Mouse (Mus musculus): Measurements from ENCODE around the gene Dmrt3.

DNA sequence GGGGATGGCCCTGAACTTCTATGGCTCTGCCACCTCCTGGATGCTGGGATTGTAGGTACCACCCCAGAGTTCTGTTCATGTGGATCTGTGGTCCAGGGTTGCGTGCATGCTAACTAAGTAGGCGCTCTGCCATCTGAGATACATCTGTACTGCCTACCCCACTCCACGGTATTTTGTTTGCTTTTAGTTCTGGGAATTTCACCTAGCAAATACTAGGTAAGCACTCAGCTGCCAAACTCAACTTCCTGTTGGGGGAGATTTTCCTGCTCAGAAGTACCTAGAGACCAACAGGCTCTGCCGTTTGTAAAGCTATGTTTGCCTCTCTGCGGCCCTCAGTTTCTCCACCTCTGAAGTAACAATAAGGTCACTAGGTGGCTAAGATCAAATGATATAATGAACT lies 25.0 kb downstream of the Dmrt3 start:
- TF ChIP-seq CTCF (IDR thresholded peaks at IDR 0.05; ENCODE audit: borderline replicate concordance, control insufficient read depth, extremely low read depth, insufficient read depth, low read length, poor library complexity) (no peak), POLR2A (IDR thresholded peaks at IDR 0.05; ENCODE audit: control insufficient read depth, extremely low read depth, insufficient read depth, low read length, poor library complexity) (no peak)

All from thymus, adult 2 months (tissue).